Mouse (Mus musculus) liver, embryonic 11.5 days (tissue): ENCODE results near the gene Arsg. TPM values are rescaled to one million over a fixed set of nuclear protein-coding genes. Genes with fewer than 3 reads are reported as not detected.

Experiments used
- ATAC-seq: fragments of 200-750 bp; cut with Nextera tagmentation; replicated peaks from 2 replicates; pipeline ENCODE4 v1.8.0; 2017; ENCODE audit warnings: moderate number of reproducible peaks, mild to moderate bottlenecking, moderate TSS enrichment, moderate library complexity; ENCODE audit not compliant: low FRiP score
- DNase-seq: peaks from one replicate; pipeline ENCODE4 v3.0.0-alpha.2; 2017; ENCODE audit warnings: low spot score
- H3K27ac ChIP-seq: fragments of 300-500 bp; sonication (generic); 2 replicates; pipeline ENCODE4 v1.5.1; 2014; ENCODE audit warnings: mild to moderate bottlenecking, low read depth, low read length, control low read depth
- H3K27me3 ChIP-seq: fragments of 300-500 bp; sonication (generic); replicated peaks from 2 replicates; pipeline ENCODE4 v1.6.1; 2014; ENCODE audit warnings: low read length, mixed read lengths; ENCODE audit not compliant: control insufficient read depth, insufficient read depth
- H3K36me3 ChIP-seq: fragments of 300-500 bp; sonication (generic); 2 replicates; pipeline ENCODE4 v1.6.1; 2014; ENCODE audit warnings: mild to moderate bottlenecking, low read length, moderate library complexity, mixed read lengths; ENCODE audit not compliant: control insufficient read depth, insufficient read depth
- H3K4me1 ChIP-seq: fragments of 300-500 bp; sonication (generic); replicated peaks from 2 replicates; pipeline ENCODE4 v1.6.1; 2014; ENCODE audit warnings: low read length, mixed read lengths; ENCODE audit not compliant: control insufficient read depth, insufficient read depth
- H3K4me2 ChIP-seq: fragments of 300-500 bp; sonication (generic); 2 replicates; pipeline ENCODE4 v1.6.1; 2014; ENCODE audit warnings: mild to moderate bottlenecking, control low read depth, moderate library complexity
- H3K4me3 ChIP-seq: fragments of 300-500 bp; sonication (generic); 2 replicates; pipeline ENCODE4 v1.5.1; 2014; ENCODE audit warnings: low read depth, low read length, control low read depth
- H3K9ac ChIP-seq: fragments of 300-500 bp; sonication (generic); 2 replicates; pipeline ENCODE4 v1.6.1; 2014; ENCODE audit warnings: low read depth, low read length, control low read depth
- H3K9me3 ChIP-seq: fragments of 300-500 bp; sonication (generic); 2 replicates; pipeline ENCODE4 v1.6.1; 2016; ENCODE audit warnings: low read length, inconsistent platforms, mixed read lengths; ENCODE audit not compliant: control insufficient read depth
- WGBS: fragments of 180-500 bp; shearing (Covaris S2); extraction: QIAGEN DNeasy Blood & Tissue Kit; methylation state at CpG from one replicate; pipeline ENCODE4 v1.1.7; 2014; 5-methylcytosine and 5-hydroxymethylcytosine counted together
- polyA plus RNA-seq: library from polyadenylated mRNA; unstranded; fragments of >200 nt; fragmentation: Nextera tagmentation; extraction: Ambion mirVana; gene quantifications from 2 replicates; pipeline ENCODE4 v1.2.1, GENCODE M21; 2014

Arsg gene
- polyA plus RNA-seq, 1 experiment from 2014 or later: 5.8 TPM

- Histone ChIP-seq H3K36me3 (no peaks in the 10 kb centered on the region), H3K4me2 (peak overlapping the region; percentile 16), H3K9me3 (no peaks in the 10 kb centered on the region), H3K4me3 (no peak overlapping the region), H3K4me1 (peaks cover 41% of the 10 kb centered on the region), H3K27ac (peak overlapping the region; percentile 15; the same call in 1 of the 2 replicates), H3K27me3 (no peaks in the 10 kb centered on the region), H3K9ac (peak overlapping the region; percentile 12; the same call in 1 of the 2 replicates)
- DNase-seq: no peak
- ATAC-seq: peak; percentile 28; the same call in 1 of the 2 replicates
- 30% methylated on average over 14 of the region's 14 CpGs for WGBS
Measured at GRCm38 (mm10) chr11:109495771-109496474, 22.7 kb downstream of the Arsg start.

GRCm38 (mm10) chr11:109496475-109496993 lies 23.4 kb downstream of the Arsg start:
- Histone ChIP-seq H3K36me3 (no peaks in the 10 kb centered on the region), H3K4me2 (no peak overlapping the region), H3K27me3 (no peaks in the 10 kb centered on the region), H3K9ac (0 out of 2 replicates have a peak overlapping the region, but pooled peaks have one; percentile 12), H3K4me3 (no peak overlapping the region), H3K27ac (no peak overlapping the region), H3K9me3 (no peaks in the 10 kb centered on the region), H3K4me1 (peaks cover 41% of the 10 kb centered on the region)
- no peak for ATAC-seq
- WGBS: 77% methylated on average over 7 of the region's 7 CpGs
- no peak for DNase-seq

DNA sequence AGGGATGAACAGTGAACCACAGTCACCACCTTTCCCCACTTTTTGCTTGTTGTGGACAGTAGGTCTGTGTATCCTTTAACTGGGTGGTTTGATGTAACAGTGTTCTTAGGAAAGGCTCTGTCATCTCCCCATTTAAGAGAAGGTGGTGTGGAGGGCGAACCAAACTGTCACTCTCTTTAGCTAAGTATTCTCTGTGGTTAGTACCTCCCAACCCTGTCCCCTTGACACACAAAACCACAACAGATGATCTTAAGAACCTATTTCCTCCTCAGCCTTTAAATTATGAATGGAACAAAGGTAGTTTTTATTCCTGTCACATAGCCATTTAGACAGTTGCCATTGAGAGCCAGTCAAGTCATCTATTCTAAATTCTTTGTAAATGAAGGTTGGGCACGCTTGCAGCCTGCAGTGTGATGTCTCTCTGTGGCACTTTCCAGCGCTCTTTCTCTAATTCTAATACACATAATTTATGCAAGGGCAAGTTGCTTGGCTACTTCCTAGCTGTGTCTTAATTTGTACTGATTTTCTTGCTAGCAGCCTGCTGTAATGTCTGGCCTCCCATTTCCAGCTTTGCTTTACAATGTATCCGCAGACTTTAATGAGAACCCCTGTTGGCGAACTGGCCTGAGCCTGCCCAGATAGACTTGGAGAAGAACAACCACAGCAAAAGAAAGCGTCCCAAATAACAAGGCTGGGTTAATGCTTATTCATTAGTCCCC lies 24.0 kb downstream of the Arsg start:
- H3K27ac ChIP-seq: no peak overlapping the region
- no peak for ATAC-seq

GRCm38 (mm10) chr11:109497990-109498389 lies 24.8 kb downstream of the Arsg start:
- H3K9ac ChIP-seq: no peak overlapping the region
- H3K4me3 ChIP-seq: no peak overlapping the region
- no peak for ATAC-seq
- no peaks in the 10 kb centered on the region for H3K9me3 ChIP-seq
- no peak overlapping the region for H3K27ac ChIP-seq
- H3K36me3 ChIP-seq: no peaks in the 10 kb centered on the region
- H3K4me2 ChIP-seq: no peak overlapping the region
- H3K27me3 ChIP-seq: no peaks in the 10 kb centered on the region
- DNase-seq: no peak
- WGBS: 78% methylated on average over 9 of the region's 9 CpGs
- peaks cover 38% of the 10 kb centered on the region for H3K4me1 ChIP-seq

More for the DNA sequence above, 24.0 kb downstream of the Arsg start:
- H3K27me3 ChIP-seq: no peaks in the 10 kb centered on the region
- no peak for DNase-seq
- peaks cover 39% of the 10 kb centered on the region for H3K4me1 ChIP-seq
- H3K36me3 ChIP-seq: no peaks in the 10 kb centered on the region
- H3K9ac ChIP-seq: no peak overlapping the region
- 78% methylated on average over 6 of the region's 6 CpGs for WGBS
- H3K4me2 ChIP-seq: no peak overlapping the region
- H3K4me3 ChIP-seq: no peak overlapping the region
- H3K9me3 ChIP-seq: no peaks in the 10 kb centered on the region

GRCm38 (mm10) chr11:109500206-109500605 lies 27.0 kb downstream of the Arsg start:
- Histone ChIP-seq H3K27ac (no peak overlapping the region), H3K9me3 (no peaks in the 10 kb centered on the region), H3K27me3 (no peaks in the 10 kb centered on the region), H3K4me3 (no peak overlapping the region), H3K4me1 (peaks cover 25% of the 10 kb centered on the region), H3K4me2 (no peak overlapping the region), H3K9ac (0 out of 2 replicates have a peak overlapping the region, but pooled peaks have one; percentile 25), H3K36me3 (no peaks in the 10 kb centered on the region)
- DNase-seq: no peak
- ATAC-seq: no peak
- WGBS: 88% methylated on average over 5 of the region's 5 CpGs

DNA sequence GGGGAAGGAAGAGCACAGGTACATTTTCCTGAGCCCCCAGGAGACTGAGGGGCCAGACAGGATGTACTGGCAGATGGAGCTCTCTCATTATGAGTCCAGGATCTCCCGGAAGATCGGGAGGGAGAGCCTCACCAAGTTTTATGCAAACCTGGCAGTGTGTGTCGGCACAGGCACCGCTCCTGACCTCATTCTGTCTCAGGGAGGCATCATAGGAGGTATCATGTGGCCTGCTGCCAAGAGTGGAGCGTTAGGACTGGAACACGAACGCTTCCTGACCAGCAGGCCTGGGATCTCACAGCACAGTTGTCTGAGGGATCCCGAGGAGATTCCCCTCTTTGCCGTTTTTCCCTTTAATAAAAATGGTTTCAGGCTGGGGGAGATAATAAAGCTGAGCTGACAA lies 31.8 kb downstream of the Arsg start:
- H3K9ac ChIP-seq: no peak overlapping the region
- H3K4me3 ChIP-seq: no peak overlapping the region
- no peak overlapping the region for H3K4me2 ChIP-seq
- no peak for DNase-seq
- H3K27ac ChIP-seq: no peak overlapping the region
- peaks cover 6% of the 10 kb centered on the region; the same call in 1 of the 2 replicates for H3K4me1 ChIP-seq
- H3K27me3 ChIP-seq: no peaks in the 10 kb centered on the region
- H3K36me3 ChIP-seq: no peaks in the 10 kb centered on the region
- no peaks in the 10 kb centered on the region for H3K9me3 ChIP-seq
- WGBS: 80% methylated on average over 9 of the region's 9 CpGs
- ATAC-seq: no peak

GRCm38 (mm10) chr11:109505823-109506222 lies 32.6 kb downstream of the Arsg start:
- WGBS: 88% methylated on average over 4 of the region's 4 CpGs
- no peak for ATAC-seq

GRCm38 (mm10) chr11:109507068-109507467 lies 33.9 kb downstream of the Arsg start:
- no peaks in the 10 kb centered on the region for H3K27me3 ChIP-seq
- no peak overlapping the region for H3K4me3 ChIP-seq
- H3K36me3 ChIP-seq: no peaks in the 10 kb centered on the region
- H3K9me3 ChIP-seq: no peaks in the 10 kb centered on the region
- no peak for ATAC-seq
- H3K9ac ChIP-seq: no peak overlapping the region
- no peak overlapping the region for H3K27ac ChIP-seq
- H3K4me1 ChIP-seq: peaks cover 6% of the 10 kb centered on the region; the same call in 1 of the 2 replicates
- DNase-seq: no peak
- H3K4me2 ChIP-seq: no peak overlapping the region
- 79% methylated on average over 3 of the region's 3 CpGs for WGBS

More at GRCm38 (mm10) chr11:109505823-109506222, 32.6 kb downstream of the Arsg start:
- no peak overlapping the region for H3K4me3 ChIP-seq
- no peaks in the 10 kb centered on the region for H3K27me3 ChIP-seq
- no peak overlapping the region for H3K27ac ChIP-seq
- H3K9ac ChIP-seq: no peak overlapping the region
- peaks cover 6% of the 10 kb centered on the region; the same call in 1 of the 2 replicates for H3K4me1 ChIP-seq
- no peaks in the 10 kb centered on the region for H3K9me3 ChIP-seq
- no peaks in the 10 kb centered on the region for H3K36me3 ChIP-seq
- H3K4me2 ChIP-seq: no peak overlapping the region
- no peak for DNase-seq
